Mouse (Mus musculus) neural tube, embryonic 12.5 days (tissue): ENCODE measurements at regions not wholly inside any gene's neighbourhood (a gene's known extent, or its start where the extent isn't known, plus 50 kb on each side); places are given as distances from the start of the nearest gene placed in this dataset.
"Not testable (repeated sequence)": the region's sequence is repeated elsewhere in the genome, so short reads cannot be mapped to it uniquely, and the experiment has no call there.

Experiments used
- ATAC-seq: fragments of 200-750 bp; cut with Nextera tagmentation; 2 replicates; pipeline ENCODE4 v1.8.0; 2017; ENCODE audit warnings: low read depth, mild to moderate bottlenecking, moderate TSS enrichment, moderate library complexity; ENCODE audit not compliant: low FRiP score
- H3K27ac ChIP-seq: fragments of 300-500 bp; sonication (generic); 2 replicates; pipeline ENCODE4 v1.5.1; 2016
- H3K27me3 ChIP-seq: fragments of 300-500 bp; sonication (generic); replicated peaks from 2 replicates; pipeline ENCODE4 v1.6.1; 2016; ENCODE audit warnings: mild to moderate bottlenecking
- H3K36me3 ChIP-seq: fragments of 300-500 bp; sonication (generic); 2 replicates; pipeline ENCODE4 v1.6.1; 2016; ENCODE audit warnings: mild to moderate bottlenecking
- H3K4me1 ChIP-seq: fragments of 300-500 bp; sonication (generic); 2 replicates; pipeline ENCODE4 v1.6.1; 2016
- H3K4me2 ChIP-seq: fragments of 300-500 bp; sonication (generic); replicated peaks from 2 replicates; pipeline ENCODE4 v1.6.1; 2016; ENCODE audit warnings: mild to moderate bottlenecking
- H3K4me3 ChIP-seq: fragments of 300-500 bp; sonication (generic); 2 replicates; pipeline ENCODE4 v1.5.1; 2016
- H3K9ac ChIP-seq: fragments of 300-500 bp; sonication (generic); 2 replicates; pipeline ENCODE4 v1.6.1; 2016; ENCODE audit warnings: mild to moderate bottlenecking
- H3K9me3 ChIP-seq: fragments of 300-500 bp; sonication (generic); 2 replicates; pipeline ENCODE4 v1.6.1; 2016; ENCODE audit warnings: mild to moderate bottlenecking
- WGBS: fragments of 180-500 bp; shearing (Covaris S2); methylation state at CpG from one replicate; pipeline ENCODE4 v1.1.7; 2016; 5-methylcytosine and 5-hydroxymethylcytosine counted together

- WGBS: 94% methylated on average over 9 of the region's 9 CpGs
- ATAC-seq: no peak
Measured at GRCm38 (mm10) chr3:117265790-117266189, 94.9 kb downstream of the Plppr4 start.

GRCm38 (mm10) chr3:117247833-117248232 lies 112.8 kb downstream of the Plppr4 start:
- H3K27ac ChIP-seq: no peak overlapping the region
- no peaks in the 10 kb centered on the region for H3K9me3 ChIP-seq
- no peaks in the 10 kb centered on the region for H3K27me3 ChIP-seq
- no peak overlapping the region for H3K4me3 ChIP-seq
- no peak overlapping the region for H3K4me2 ChIP-seq
- H3K9ac ChIP-seq: no peak overlapping the region
- no peak for ATAC-seq
- H3K36me3 ChIP-seq: no peaks in the 10 kb centered on the region
- H3K4me1 ChIP-seq: no peaks in the 10 kb centered on the region

More at GRCm38 (mm10) chr3:117265790-117266189, 94.9 kb downstream of the Plppr4 start:
- Histone ChIP-seq H3K9ac (no peak overlapping the region), H3K4me2 (no peak overlapping the region), H3K27ac (no peak overlapping the region), H3K27me3 (no peaks in the 10 kb centered on the region), H3K36me3 (no peaks in the 10 kb centered on the region), H3K4me3 (no peak overlapping the region), H3K9me3 (no peaks in the 10 kb centered on the region), H3K4me1 (no peaks in the 10 kb centered on the region)

- no peaks in the 10 kb centered on the region for H3K36me3 ChIP-seq
- no peak overlapping the region for H3K4me2 ChIP-seq
- H3K9me3 ChIP-seq: no peaks in the 10 kb centered on the region
- no peak for ATAC-seq
- 94% methylated on average over 6 of the region's 6 CpGs for WGBS
- no peak overlapping the region for H3K9ac ChIP-seq
- no peak overlapping the region for H3K4me3 ChIP-seq
- no peak overlapping the region for H3K27ac ChIP-seq
- no peaks in the 10 kb centered on the region for H3K27me3 ChIP-seq
- H3K4me1 ChIP-seq: no peaks in the 10 kb centered on the region
Measured at GRCm38 (mm10) chr3:117241810-117242209, 118.9 kb downstream of the Plppr4 start.

DNA sequence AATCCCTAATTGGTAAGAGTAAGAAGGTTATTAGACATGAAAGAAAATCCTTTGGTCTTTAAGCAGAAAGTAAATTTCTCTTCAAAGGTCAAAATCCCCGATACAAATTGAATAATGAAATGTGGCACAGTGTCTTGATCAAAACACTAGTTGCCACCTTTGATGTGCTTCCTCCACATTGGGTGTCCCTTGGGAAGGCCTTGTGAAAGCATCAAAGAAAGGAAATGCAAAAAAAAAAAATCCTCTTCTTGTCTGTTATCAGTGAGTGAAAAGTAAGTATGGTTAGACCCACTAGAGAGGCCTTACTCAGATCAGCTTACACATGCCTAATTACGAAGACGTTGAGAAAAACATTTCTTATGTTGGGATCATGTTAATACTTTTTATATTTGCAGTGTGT lies 134.1 kb downstream of the Plppr4 start:
- Histone ChIP-seq H3K4me2 (no peak overlapping the region), H3K27me3 (no peaks in the 10 kb centered on the region), H3K36me3 (no peaks in the 10 kb centered on the region), H3K27ac (no peak overlapping the region), H3K4me3 (no peak overlapping the region), H3K9me3 (no peaks in the 10 kb centered on the region), H3K9ac (no peak overlapping the region), H3K4me1 (no peaks in the 10 kb centered on the region)
- WGBS: 86% methylated on average over 3 of the region's 3 CpGs
- ATAC-seq: no peak

GRCm38 (mm10) chr3:117225041-117225440 lies 135.6 kb downstream of the Plppr4 start:
- Histone ChIP-seq H3K36me3 (no peaks in the 10 kb centered on the region), H3K27me3 (no peaks in the 10 kb centered on the region), H3K4me2 (no peak overlapping the region), H3K4me1 (no peaks in the 10 kb centered on the region), H3K9me3 (no peaks in the 10 kb centered on the region), H3K9ac (no peak overlapping the region), H3K27ac (no peak overlapping the region), H3K4me3 (no peak overlapping the region)
- 81% methylated on average over 2 of the region's 2 CpGs for WGBS
- no peak for ATAC-seq

DNA sequence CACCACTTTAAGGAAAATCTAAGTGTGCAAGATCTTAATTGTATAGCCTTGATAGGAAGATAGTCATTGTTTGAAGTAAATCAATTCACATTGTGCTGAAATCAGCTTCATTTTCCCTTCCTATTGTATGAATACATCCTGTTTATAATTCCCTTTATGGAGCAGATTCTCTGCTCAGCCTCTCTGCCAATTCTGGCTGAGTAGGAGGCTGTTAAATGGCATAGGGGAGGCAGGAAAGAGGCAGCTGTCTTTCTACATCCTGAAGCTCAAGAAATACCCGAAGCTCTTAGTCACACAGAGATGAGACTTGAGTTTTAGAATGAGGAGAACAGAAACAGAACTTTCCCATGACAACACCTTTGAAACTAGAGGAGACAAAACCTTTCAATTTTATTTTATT lies 142.7 kb downstream of the Plppr4 start:
- H3K9me3 ChIP-seq: no peaks in the 10 kb centered on the region
- H3K4me3 ChIP-seq: no peak overlapping the region
- no peak overlapping the region for H3K27ac ChIP-seq
- no peak overlapping the region for H3K9ac ChIP-seq
- WGBS: 73% methylated on average over 1 of the region's 1 CpGs
- H3K4me2 ChIP-seq: no peak overlapping the region
- no peak for ATAC-seq
- no peaks in the 10 kb centered on the region for H3K4me1 ChIP-seq
- H3K27me3 ChIP-seq: no peaks in the 10 kb centered on the region
- H3K36me3 ChIP-seq: no peaks in the 10 kb centered on the region

- no peak for ATAC-seq
- WGBS: 89% methylated on average over 1 of the region's 1 CpGs
- H3K4me3 ChIP-seq: no peak overlapping the region
- H3K4me2 ChIP-seq: no peak overlapping the region
- no peaks in the 10 kb centered on the region for H3K27me3 ChIP-seq
- no peaks in the 10 kb centered on the region for H3K4me1 ChIP-seq
- no peak overlapping the region for H3K9ac ChIP-seq
- H3K36me3 ChIP-seq: no peaks in the 10 kb centered on the region
- H3K9me3 ChIP-seq: no peaks in the 10 kb centered on the region
- H3K27ac ChIP-seq: no peak overlapping the region
Measured at GRCm38 (mm10) chr3:117191903-117192302, 168.8 kb downstream of the Plppr4 start.

DNA sequence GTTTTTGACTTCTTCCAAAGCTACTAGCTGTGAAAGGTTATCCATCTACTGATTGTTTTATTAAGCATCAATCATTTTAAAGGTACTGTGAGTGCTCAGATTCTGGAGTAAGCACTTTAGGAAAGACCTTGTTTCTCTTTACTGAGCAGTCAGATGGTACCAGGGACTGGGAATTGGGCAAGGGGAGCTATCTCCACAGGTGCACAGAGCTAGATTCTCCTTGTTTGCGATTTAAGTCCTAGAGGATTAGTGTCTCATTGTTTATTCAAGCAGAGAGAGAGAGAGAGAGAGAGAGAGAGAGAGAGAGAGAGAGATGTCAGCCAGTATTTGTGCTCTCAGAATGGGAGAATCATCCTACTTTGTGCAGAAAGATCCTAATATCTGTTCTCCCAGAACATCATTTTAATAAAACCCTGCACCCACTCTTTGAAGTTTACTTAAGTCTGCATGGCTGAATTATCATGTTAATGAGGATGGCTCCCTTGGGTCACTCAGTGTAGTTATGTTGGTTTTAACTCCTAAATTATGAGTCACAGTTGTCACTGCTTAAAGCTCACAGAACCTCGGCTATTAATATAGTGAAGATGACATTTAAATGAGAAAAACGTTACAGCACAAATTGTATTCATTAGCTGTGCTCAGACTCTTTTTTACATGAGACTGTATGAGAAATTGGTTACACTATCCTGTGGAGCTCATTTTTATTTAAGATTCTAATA lies 171.7 kb downstream of the Plppr4 start:
- no peaks in the 10 kb centered on the region for H3K9me3 ChIP-seq
- H3K36me3 ChIP-seq: no peaks in the 10 kb centered on the region
- no peaks in the 10 kb centered on the region for H3K27me3 ChIP-seq
- H3K4me3 ChIP-seq: no peak overlapping the region
- H3K9ac ChIP-seq: no peak overlapping the region
- no peak for ATAC-seq
- no peak overlapping the region for H3K4me2 ChIP-seq
- H3K27ac ChIP-seq: no peak overlapping the region
- 45% methylated on average over 3 of the region's 3 CpGs for whole genome bisulfite sequencing
- H3K4me1 ChIP-seq: no peaks in the 10 kb centered on the region

GRCm38 (mm10) chr3:117183654-117184184 lies 177.0 kb downstream of the Plppr4 start:
- WGBS: 96% methylated on average over 4 of the region's 4 CpGs
- H3K9ac ChIP-seq: no peak overlapping the region
- H3K4me1 ChIP-seq: no peaks in the 10 kb centered on the region
- no peak overlapping the region for H3K4me3 ChIP-seq
- no peak overlapping the region for H3K4me2 ChIP-seq
- no peaks in the 10 kb centered on the region for H3K27me3 ChIP-seq
- no peaks in the 10 kb centered on the region for H3K9me3 ChIP-seq
- H3K36me3 ChIP-seq: no peaks in the 10 kb centered on the region
- ATAC-seq: no peak
- no peak overlapping the region for H3K27ac ChIP-seq

- WGBS: 92% methylated on average over 2 of the region's 2 CpGs
- H3K36me3 ChIP-seq: no peaks in the 10 kb centered on the region
- ATAC-seq: no peak
Measured at GRCm38 (mm10) chr3:117169740-117170139, 190.9 kb downstream of the Plppr4 start.

DNA sequence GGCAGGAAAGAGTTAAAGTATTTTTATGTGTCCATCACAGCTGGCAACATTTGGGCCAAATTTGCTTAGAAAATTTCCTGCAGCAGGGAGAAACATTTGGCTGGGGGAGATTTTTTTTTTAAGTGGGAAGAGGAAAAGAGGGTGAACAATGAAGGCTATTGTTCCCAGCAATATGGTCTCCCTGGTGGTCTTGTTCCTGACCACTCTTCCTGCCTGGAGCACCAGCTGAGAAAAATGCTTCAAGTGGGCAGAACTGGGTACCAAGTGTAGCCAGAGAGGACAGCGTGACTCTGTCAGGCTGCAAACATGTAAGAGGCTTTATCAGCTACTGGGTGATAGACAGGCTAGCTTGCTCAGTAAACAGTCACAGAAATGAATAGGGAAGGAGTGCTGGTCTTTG lies 194.3 kb upstream of the Palmd start:
- no peak overlapping the region for H3K4me2 ChIP-seq
- no peaks in the 10 kb centered on the region for H3K4me1 ChIP-seq
- no peak overlapping the region for H3K4me3 ChIP-seq
- no peaks in the 10 kb centered on the region for H3K27me3 ChIP-seq
- H3K36me3 ChIP-seq: no peaks in the 10 kb centered on the region
- H3K27ac ChIP-seq: no peak overlapping the region
- WGBS: 55% methylated on average over 1 of the region's 1 CpGs
- no peak for ATAC-seq
- no peak overlapping the region for H3K9ac ChIP-seq
- no peaks in the 10 kb centered on the region for H3K9me3 ChIP-seq

More at GRCm38 (mm10) chr3:117169740-117170139, 190.9 kb downstream of the Plppr4 start:
- Histone ChIP-seq H3K4me1 (no peaks in the 10 kb centered on the region), H3K9me3 (no peaks in the 10 kb centered on the region), H3K4me2 (no peak overlapping the region), H3K27me3 (no peaks in the 10 kb centered on the region), H3K9ac (no peak overlapping the region), H3K27ac (no peak overlapping the region), H3K4me3 (no peak overlapping the region)

GRCm38 (mm10) chr3:117160689-117161088 lies 191.9 kb upstream of the Palmd start:
- H3K36me3 ChIP-seq, H3K9me3 ChIP-seq, H3K27ac ChIP-seq, H3K4me2 ChIP-seq, H3K4me3 ChIP-seq, ATAC-seq, H3K27me3 ChIP-seq, H3K4me1 ChIP-seq, H3K9ac ChIP-seq: not testable (repeated sequence)
- WGBS: 92% methylated on average over 3 of the region's 3 CpGs

DNA sequence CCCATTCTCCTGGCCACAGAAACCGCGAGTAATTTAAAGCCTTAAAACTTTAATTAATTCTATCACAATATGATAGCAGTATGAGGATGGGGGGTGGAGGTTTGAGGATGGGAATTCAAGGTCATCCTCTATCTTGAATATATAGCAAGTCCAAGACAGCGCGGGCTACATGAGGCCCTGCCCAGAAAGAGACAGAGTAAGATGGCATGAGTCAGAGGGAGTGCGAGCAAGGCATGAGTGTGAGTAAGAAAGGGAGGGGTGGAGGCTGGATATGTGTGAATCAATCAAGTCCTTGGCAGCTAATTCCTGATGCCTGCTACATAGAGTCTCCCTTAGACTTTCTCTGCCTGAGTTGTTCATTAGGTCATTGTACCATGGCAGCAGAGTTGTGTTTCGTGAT lies 186.5 kb upstream of the Palmd start:
- Histone ChIP-seq H3K36me3 (no peaks in the 10 kb centered on the region), H3K4me3 (no peak overlapping the region), H3K4me1 (no peaks in the 10 kb centered on the region), H3K4me2 (no peak overlapping the region), H3K9ac (no peak overlapping the region), H3K27me3 (no peaks in the 10 kb centered on the region), H3K27ac (no peak overlapping the region), H3K9me3 (no peaks in the 10 kb centered on the region)
- no peak for ATAC-seq
- WGBS: 86% methylated on average over 6 of the region's 6 CpGs
